Mouse (Mus musculus): ENCODE results near the gene Bcl2l1. TPM values are rescaled to one million over a fixed set of nuclear protein-coding genes. Genes with fewer than 3 reads are reported as not detected.

Bcl2l1 gene
- 10 to 100 TPM; 53.8 to 70.8 TPM for polyA plus RNA-seq (2017; shearing (Covaris generic))

GRCm38 (mm10) chr2:152831019-152831878, at the start of gene Bcl2l1:
Gene Bcl2l1, minus strand, starts transcription at chr2:152831728.

GRCm38 (mm10) chr2:152847815-152848302, 16.3 kb upstream of the Bcl2l1 start, which contains the start of gene Tpx2:
Gene Tpx2, plus strand, starts transcription at chr2:152847964.

GRCm38 (mm10) chr2:152753944-152754711, 77.4 kb downstream of the Bcl2l1 start, which contains the start of gene Cox4i2:
Gene Cox4i2, plus strand, starts transcription at chr2:152754173.

DNA sequence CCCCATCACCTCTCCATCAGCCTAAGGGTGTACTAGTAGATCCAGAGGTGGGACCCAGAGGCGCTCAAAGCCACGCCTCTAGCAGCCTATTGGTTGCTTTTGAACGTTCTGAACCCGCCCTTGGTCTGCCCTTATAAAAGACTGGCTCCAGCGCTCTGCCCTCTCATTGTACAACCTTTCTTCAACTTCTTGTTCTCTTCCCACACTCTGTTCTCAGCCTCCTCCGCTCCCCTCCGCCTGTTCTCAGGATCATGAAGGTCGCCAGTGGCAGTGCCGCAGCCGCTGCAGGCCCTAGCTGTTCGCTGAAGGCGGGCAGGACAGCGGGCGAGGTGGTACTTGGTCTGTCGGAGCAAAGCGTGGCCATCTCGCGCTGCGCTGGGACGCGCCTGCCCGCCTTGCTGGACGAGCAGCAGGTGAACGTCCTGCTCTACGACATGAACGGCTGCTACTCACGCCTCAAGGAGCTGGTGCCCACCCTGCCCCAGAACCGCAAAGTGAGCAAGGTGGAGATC, 95.4 kb downstream of the Bcl2l1 start, which contains the start of gene Id1:
Id1 (plus strand) TSS at position 162 of the 512 bp plus-strand sequence.

Other genes starting within 250 kb of the Bcl2l1 start
- gene Defb45, start 232.3 kb downstream of the Bcl2l1 start, polyA plus RNA-seq (2017; shearing (Covaris generic)) = not detected
- gene Defb36, start 227.4 kb downstream of the Bcl2l1 start, polyA plus RNA-seq (2017; shearing (Covaris generic)) = not detected
- gene Defb25, start 208.7 kb downstream of the Bcl2l1 start, polyA plus RNA-seq (2017; shearing (Covaris generic)) = not detected
- not detected for gene Rem1, start 204.8 kb downstream of the Bcl2l1 start, polyA plus RNA-seq (2017; shearing (Covaris generic))
- 100 to 1,000 TPM; 190 to 281 TPM for gene H13, start 162.3 kb downstream of the Bcl2l1 start, polyA plus RNA-seq (2017; shearing (Covaris generic))
- gene Mcts2, start 144.7 kb downstream of the Bcl2l1 start, polyA plus RNA-seq (2017; shearing (Covaris generic)) = 1 to 10 TPM; 3.7 to 5.9 TPM
- 1 to 10 TPM in 1 of 2 experiments, not detected in 1; 1.3 TPM for gene Id1, start 95.5 kb downstream of the Bcl2l1 start, polyA plus RNA-seq (2017; shearing (Covaris generic))
- gene Cox4i2, start 77.6 kb downstream of the Bcl2l1 start, polyA plus RNA-seq (2017; shearing (Covaris generic)) = under 1 TPM in 1 of 2 experiments, not detected in 1; 0.97 TPM
- gene Tpx2, start 16.2 kb upstream of the Bcl2l1 start, polyA plus RNA-seq (2017; shearing (Covaris generic)) = 10 to 100 TPM; 12.5 to 18.7 TPM
- not detected for gene Mylk2, start 79.6 kb upstream of the Bcl2l1 start, polyA plus RNA-seq (2017; shearing (Covaris generic))
- not detected for gene Foxs1, start 101.5 kb upstream of the Bcl2l1 start, polyA plus RNA-seq (2017; shearing (Covaris generic))
- not detected for gene Dusp15, start 120.0 kb upstream of the Bcl2l1 start, polyA plus RNA-seq (2017; shearing (Covaris generic))
- 1 to 10 TPM in 1 of 2 experiments, under 1 TPM in 1; 0.47 to 1.5 TPM for gene Ttll9, start 130.8 kb upstream of the Bcl2l1 start, polyA plus RNA-seq (2017; shearing (Covaris generic))
- gene Pdrg1, start 183.7 kb upstream of the Bcl2l1 start, polyA plus RNA-seq (2017; shearing (Covaris generic)) = 100 to 1,000 TPM; 125 to 167 TPM
- not detected for gene Xkr7, start 200.1 kb upstream of the Bcl2l1 start, polyA plus RNA-seq (2017; shearing (Covaris generic))
- gene Ccm2l, start 234.2 kb upstream of the Bcl2l1 start, polyA plus RNA-seq (2017; shearing (Covaris generic)) = not detected

Measured in activated CD4-positive, CD25-positive, alpha-beta regulatory T cell (primary cell).